Mouse (Mus musculus): ENCODE measurements around the gene Rpl3. TPM values are rescaled to one million over a fixed set of nuclear protein-coding genes. Genes with fewer than 3 reads are reported as not detected.
A peak's percentile ranks its signal among the peaks of the same experiment; 100 is the strongest.

Gene Rpl3
- polyA plus RNA-seq (2015; fragmentation: Nextera tagmentation; extraction: Ambion mirVana): 524 and 548 TPM in 2 replicates

DNA sequence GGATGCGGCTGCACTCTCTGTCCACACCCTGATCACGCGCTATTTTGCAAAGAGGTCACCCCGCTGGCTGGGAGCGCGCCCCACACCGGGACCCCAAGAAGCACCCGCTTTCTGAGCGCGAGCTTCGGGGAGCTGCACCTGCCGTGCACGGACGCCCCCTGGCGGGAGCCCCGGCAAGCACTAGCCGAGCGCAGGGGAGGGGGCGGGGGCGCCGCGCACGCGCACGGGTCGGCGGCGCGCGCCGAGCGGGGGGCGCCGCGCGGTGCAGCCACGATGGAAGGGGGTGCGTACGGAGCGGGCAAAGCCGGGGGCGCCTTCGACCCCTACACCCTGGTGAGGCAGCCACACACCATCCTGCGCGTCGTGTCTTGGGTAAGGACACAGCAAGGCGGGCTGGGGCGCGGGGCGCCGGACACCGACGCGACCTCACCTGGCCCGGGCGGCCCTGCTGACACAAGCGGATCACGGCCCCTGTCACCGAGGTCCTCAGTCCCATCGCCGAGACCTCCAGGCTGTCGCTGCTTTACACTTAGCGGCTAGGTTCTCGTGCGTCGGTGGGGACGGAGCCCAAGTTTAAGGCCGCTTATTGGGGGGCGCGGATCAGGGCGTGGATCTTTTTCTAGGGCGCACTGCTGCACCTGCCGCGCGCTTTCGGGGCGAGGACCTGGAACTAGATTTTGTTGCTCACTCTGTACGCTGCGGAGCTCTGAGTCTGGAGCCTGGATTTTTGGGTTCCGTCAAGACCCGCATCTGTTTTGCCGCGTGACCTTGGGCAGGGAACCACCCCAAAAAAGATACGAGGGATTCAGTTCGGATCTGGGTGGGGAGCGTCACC lies at the start of gene Rpl3, which contains the start of gene Syngr1:
TSS of gene Rpl3 (minus strand) at position 748 of the 835 bp plus-strand sequence.
TSS of gene Syngr1 (plus strand) at position 214 of the 835 bp plus-strand sequence.
- under 1% methylated on average over 83 of the region's 86 CpGs for WGBS
- peak within 1 kb of the TSS; percentile 74 for H3K27ac ChIP-seq (ENCODE audit: low read length)

DNA sequence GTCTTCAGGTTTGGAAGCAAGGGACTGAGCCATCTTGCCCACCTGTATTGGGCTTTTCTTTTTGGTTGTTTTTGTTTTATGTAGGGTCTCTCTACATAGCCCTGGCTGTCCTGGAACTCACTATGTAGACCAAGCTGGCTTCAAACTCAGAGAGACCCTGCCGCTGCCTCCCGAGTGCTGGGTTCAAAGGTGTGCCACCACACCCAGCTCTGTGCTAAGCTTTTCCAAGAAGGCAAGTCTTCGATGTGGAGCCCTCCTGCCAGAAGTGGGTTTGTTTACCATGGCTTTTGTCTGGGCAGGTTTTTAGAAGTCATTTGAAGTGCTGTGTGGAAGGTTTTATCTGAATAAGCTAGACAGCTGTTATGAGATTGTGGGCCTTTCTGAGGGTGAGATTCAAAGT lies 49.2 kb upstream of the Rpl3 start:
- Histone ChIP-seq H3K4me3 (ENCODE audit: low read depth, low read length) (no peak overlapping the region), H3K9ac (ENCODE audit: low read depth, low read length) (no peak overlapping the region), H3K9me3 (replicated peaks; ENCODE audit: control insufficient read depth, low read length, poor library complexity, severe bottlenecking) (no peaks in the 10 kb centered on the region), H3K27ac (ENCODE audit: low read length) (no peak overlapping the region), H3K27me3 (ENCODE audit: control insufficient read depth, insufficient read depth, low read depth, low read length) (no peaks in the 10 kb centered on the region), H3K36me3 (ENCODE audit: control insufficient read depth, insufficient read depth, low read length) (no peaks in the 10 kb centered on the region), H3K4me1 (ENCODE audit: control insufficient read depth, insufficient read depth, low read length) (no peaks in the 10 kb centered on the region), H3K4me2 (ENCODE audit: low read length) (no peak overlapping the region)
- WGBS: 97% methylated on average over 3 of the region's 3 CpGs
- ATAC-seq: no peak

More for the DNA sequence above, at the start of gene Rpl3, which contains the start of gene Syngr1:
- Histone ChIP-seq H3K27me3 (ENCODE audit: control insufficient read depth, insufficient read depth, low read depth, low read length) (no peaks in the 10 kb centered on the region; the same call in 1 of the 2 replicates), H3K36me3 (ENCODE audit: control insufficient read depth, insufficient read depth, low read length) (no peaks in the 10 kb centered on the region), H3K9me3 (replicated peaks; ENCODE audit: control insufficient read depth, low read length, poor library complexity, severe bottlenecking) (no peaks in the 10 kb centered on the region), H3K4me2 (ENCODE audit: low read length) (peak within 1 kb of the TSS; percentile 97), H3K4me3 (ENCODE audit: low read depth, low read length) (peak within 1 kb of the TSS; percentile 88), H3K4me1 (ENCODE audit: control insufficient read depth, insufficient read depth, low read length) (peaks cover 14% of the 10 kb centered on the region), H3K9ac (ENCODE audit: low read depth, low read length) (peak within 1 kb of the TSS; percentile 96)
- peak; percentile 75 for ATAC-seq

DNA sequence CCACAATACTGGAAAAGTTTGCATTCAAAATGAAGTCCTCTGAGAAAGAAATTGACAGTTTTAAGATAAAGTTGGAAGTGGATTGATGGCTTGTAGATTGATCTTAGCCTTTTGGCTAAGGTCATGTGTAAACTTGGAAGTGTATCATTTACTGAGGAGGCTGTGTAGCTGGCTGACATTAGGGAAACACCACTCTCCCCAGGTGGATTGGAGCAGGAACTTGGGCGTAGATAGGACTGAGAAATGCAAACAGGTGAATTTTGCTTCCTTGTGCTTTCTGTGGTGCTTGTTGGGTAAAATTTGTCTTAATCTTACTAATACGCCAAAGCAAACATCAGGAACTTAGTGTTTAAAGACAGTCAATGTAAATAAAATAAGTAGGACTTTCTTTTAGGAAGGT lies 48.6 kb upstream of the Rpl3 start:
- H3K9me3 ChIP-seq (replicated peaks; ENCODE audit: control insufficient read depth, low read length, poor library complexity, severe bottlenecking): no peaks in the 10 kb centered on the region
- no peak overlapping the region for H3K27ac ChIP-seq (ENCODE audit: low read length)
- H3K36me3 ChIP-seq (ENCODE audit: control insufficient read depth, insufficient read depth, low read length): no peaks in the 10 kb centered on the region
- H3K4me2 ChIP-seq (ENCODE audit: low read length): no peak overlapping the region
- no peak for ATAC-seq
- no peak overlapping the region for H3K9ac ChIP-seq (ENCODE audit: low read depth, low read length)
- H3K27me3 ChIP-seq (ENCODE audit: control insufficient read depth, insufficient read depth, low read depth, low read length): no peaks in the 10 kb centered on the region
- H3K4me3 ChIP-seq (ENCODE audit: low read depth, low read length): no peak overlapping the region
- WGBS: 95% methylated on average over 2 of the region's 2 CpGs
- H3K4me1 ChIP-seq (ENCODE audit: control insufficient read depth, insufficient read depth, low read length): peaks cover under 1% of the 10 kb centered on the region; the same call in 1 of the 2 replicates

DNA sequence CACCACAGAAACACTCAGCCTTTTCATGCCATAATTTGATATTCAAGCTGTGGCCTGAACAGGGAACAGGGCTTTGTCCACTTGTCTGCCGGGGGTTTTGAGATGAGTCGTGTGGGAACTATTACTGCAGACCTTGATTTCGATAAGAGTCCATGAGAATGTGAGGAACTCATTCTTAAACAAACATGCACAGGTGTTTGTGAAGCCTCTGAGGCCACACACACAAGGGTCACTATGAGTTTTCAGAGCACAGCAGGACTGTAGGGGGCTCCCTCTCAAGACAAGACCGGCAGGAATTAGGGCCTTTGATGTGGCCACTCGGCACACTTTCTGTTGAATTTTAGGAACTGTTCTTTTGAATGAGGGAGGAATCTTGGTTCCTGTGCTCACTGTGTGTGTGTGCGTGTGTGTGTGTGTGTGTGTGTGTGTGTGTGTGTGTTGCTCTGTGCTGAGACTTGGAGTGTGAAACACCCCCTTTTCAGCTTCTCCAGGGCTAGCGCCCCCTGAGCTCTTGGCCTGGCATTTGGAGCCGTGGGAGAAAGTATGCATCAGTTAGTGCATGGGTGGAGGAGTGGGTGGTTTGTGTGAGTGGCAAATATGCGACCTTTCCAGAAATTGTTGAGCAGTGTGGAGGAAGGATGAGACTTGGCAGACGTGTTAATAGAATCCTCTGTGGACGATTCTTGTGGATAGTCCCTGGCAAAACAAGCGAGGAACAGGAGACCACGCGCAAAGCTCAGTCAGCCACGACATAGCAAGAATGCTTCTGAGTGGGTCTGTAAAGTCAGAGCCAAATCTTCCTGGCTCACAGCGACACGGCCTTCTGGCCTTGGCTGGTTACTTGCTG lies 46.5 kb upstream of the Rpl3 start:
- no peak overlapping the region for H3K4me3 ChIP-seq (ENCODE audit: low read depth, low read length)
- WGBS: 64% methylated on average over 17 of the region's 17 CpGs
- no peaks in the 10 kb centered on the region for H3K27me3 ChIP-seq (ENCODE audit: control insufficient read depth, insufficient read depth, low read depth, low read length)
- no peak overlapping the region for H3K4me2 ChIP-seq (ENCODE audit: low read length)
- no peak overlapping the region for H3K9ac ChIP-seq (ENCODE audit: low read depth, low read length)
- 0 out of 2 replicates have a peak overlapping the region, but pooled peaks have one; percentile 11 for H3K27ac ChIP-seq (ENCODE audit: low read length)
- H3K4me1 ChIP-seq (ENCODE audit: control insufficient read depth, insufficient read depth, low read length): peaks cover 16% of the 10 kb centered on the region
- no peaks in the 10 kb centered on the region for H3K9me3 ChIP-seq (replicated peaks; ENCODE audit: control insufficient read depth, low read length, poor library complexity, severe bottlenecking)
- ATAC-seq: no peak
- H3K36me3 ChIP-seq (ENCODE audit: control insufficient read depth, insufficient read depth, low read length): no peaks in the 10 kb centered on the region

DNA sequence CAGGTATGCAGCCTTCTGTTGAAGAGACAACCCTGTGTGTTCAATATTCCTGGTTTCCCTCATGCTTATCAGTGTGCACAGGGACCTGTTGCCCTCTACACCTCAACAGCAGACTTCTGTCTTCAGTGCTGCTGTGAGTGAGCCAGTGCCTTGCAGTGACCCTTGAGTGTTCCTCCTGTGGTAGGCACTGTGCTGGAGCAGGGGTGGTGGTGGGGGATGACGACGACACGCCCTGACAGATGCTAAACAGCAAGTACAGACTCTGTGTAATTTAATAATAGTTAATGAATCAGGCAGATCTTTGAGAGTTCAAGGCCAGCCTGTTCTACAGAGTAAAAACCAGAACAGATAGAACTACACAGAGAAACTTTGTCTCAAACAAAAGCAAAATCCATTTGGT lies 45.0 kb upstream of the Rpl3 start:
- Histone ChIP-seq H3K4me3 (ENCODE audit: low read depth, low read length) (no peak overlapping the region), H3K9ac (ENCODE audit: low read depth, low read length) (no peak overlapping the region), H3K9me3 (replicated peaks; ENCODE audit: control insufficient read depth, low read length, poor library complexity, severe bottlenecking) (no peaks in the 10 kb centered on the region), H3K27me3 (ENCODE audit: control insufficient read depth, insufficient read depth, low read depth, low read length) (no peaks in the 10 kb centered on the region), H3K4me2 (ENCODE audit: low read length) (no peak overlapping the region), H3K4me1 (ENCODE audit: control insufficient read depth, insufficient read depth, low read length) (peaks cover 18% of the 10 kb centered on the region), H3K27ac (ENCODE audit: low read length) (no peak overlapping the region), H3K36me3 (ENCODE audit: control insufficient read depth, insufficient read depth, low read length) (no peaks in the 10 kb centered on the region)
- 98% methylated on average over 3 of the region's 3 CpGs for WGBS
- no peak for ATAC-seq

DNA sequence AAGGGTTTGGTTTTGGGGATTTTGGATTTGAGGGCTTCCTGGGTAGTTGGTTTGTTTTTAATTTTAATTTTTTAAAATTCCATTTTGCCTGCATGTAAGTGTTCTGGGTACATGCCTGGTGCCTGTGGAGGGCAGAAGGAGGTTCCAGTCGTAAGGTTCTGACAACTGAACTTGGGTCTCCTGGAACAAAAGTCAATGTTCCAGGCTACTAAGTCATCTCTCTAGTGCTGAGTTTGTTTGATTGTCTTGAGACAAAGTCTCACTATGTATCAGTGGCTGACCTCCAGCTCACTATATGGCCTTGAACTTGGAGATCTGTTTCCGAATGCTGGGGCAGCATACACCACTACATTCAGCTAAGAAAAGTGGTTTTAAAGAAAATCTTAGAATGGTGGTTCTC lies 43.8 kb upstream of the Rpl3 start:
- 96% methylated on average over 2 of the region's 2 CpGs for WGBS
- no peaks in the 10 kb centered on the region for H3K27me3 ChIP-seq (ENCODE audit: control insufficient read depth, insufficient read depth, low read depth, low read length)
- no peaks in the 10 kb centered on the region for H3K36me3 ChIP-seq (ENCODE audit: control insufficient read depth, insufficient read depth, low read length)
- H3K9me3 ChIP-seq (replicated peaks; ENCODE audit: control insufficient read depth, low read length, poor library complexity, severe bottlenecking): no peaks in the 10 kb centered on the region
- ATAC-seq: no peak
- H3K27ac ChIP-seq (ENCODE audit: low read length): no peak overlapping the region
- no peak overlapping the region for H3K4me3 ChIP-seq (ENCODE audit: low read depth, low read length)
- H3K4me1 ChIP-seq (ENCODE audit: control insufficient read depth, insufficient read depth, low read length): peaks cover 18% of the 10 kb centered on the region
- no peak overlapping the region for H3K9ac ChIP-seq (ENCODE audit: low read depth, low read length)
- H3K4me2 ChIP-seq (ENCODE audit: low read length): no peak overlapping the region

DNA sequence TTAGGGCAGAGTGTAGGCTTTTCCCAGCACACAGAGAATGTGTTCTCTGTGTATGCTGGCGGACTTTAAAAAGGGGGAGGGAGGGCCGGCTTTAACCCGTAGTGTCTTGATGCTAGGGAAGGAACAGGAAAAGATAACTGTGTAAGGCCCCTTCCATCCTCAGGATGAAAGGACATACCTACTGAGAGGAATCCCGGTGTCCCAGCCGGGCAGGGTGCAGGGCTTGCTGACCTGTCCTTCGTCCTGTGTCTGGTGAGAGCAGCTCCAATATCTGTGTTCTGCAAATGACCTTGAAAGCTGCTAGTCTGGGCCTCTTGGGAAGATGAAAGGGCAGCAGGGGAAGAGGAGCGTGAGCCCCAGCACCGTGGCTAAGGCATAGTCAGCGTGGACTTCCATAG lies 42.8 kb upstream of the Rpl3 start:
- ATAC-seq: no peak
- no peaks in the 10 kb centered on the region for H3K27me3 ChIP-seq (ENCODE audit: control insufficient read depth, insufficient read depth, low read depth, low read length)
- WGBS: 56% methylated on average over 9 of the region's 9 CpGs
- H3K36me3 ChIP-seq (ENCODE audit: control insufficient read depth, insufficient read depth, low read length): no peaks in the 10 kb centered on the region
- no peaks in the 10 kb centered on the region for H3K9me3 ChIP-seq (replicated peaks; ENCODE audit: control insufficient read depth, low read length, poor library complexity, severe bottlenecking)
- H3K4me2 ChIP-seq (ENCODE audit: low read length): peak overlapping the region; percentile 95
- H3K4me3 ChIP-seq (ENCODE audit: low read depth, low read length): no peak overlapping the region; the same call in 1 of the 2 replicates
- H3K27ac ChIP-seq (ENCODE audit: low read length): peak overlapping the region; percentile 97
- peak overlapping the region; percentile 82 for H3K9ac ChIP-seq (ENCODE audit: low read depth, low read length)
- H3K4me1 ChIP-seq (ENCODE audit: control insufficient read depth, insufficient read depth, low read length): peaks cover 18% of the 10 kb centered on the region

DNA sequence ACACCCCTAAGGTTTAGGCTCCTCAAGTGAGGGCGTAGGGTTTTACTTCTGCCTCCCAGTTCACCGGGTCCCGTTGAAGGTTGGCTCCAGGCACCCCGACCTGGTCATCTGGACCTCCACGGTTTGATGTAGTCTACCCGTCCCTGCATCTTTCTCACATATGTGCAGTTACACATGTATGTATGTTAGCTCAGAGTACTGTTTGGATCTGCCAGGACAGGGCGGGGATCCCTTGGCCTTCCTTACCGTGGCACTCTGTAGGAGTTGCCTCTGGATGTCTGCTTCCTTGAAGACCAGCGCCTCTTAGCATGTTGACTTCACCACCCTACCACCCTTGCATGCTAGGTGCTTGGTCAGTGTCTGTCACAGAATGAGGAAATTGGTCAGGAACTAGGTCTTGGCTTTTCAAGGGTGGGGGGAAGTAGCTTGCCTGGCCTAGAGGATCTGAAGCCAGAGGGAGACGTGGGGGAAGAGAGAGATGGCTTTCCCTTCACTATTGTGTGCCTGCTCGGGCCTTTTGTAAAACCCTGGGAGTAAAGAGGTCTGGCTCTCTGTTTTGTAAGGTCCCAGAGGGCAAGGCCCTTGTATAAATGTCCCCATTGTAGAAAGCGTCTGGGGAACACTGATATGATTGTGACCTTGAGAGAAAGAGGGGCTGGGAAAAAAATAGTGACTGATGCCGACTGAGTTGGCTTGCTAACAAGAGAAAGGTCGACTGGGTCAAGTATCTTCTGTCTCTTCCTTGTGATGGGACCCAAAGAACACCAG lies 42.2 kb upstream of the Rpl3 start:
- 0 out of 2 replicates have a peak, but pooled peaks have one; percentile 15 for ATAC-seq
- Histone ChIP-seq H3K4me1 (ENCODE audit: control insufficient read depth, insufficient read depth, low read length) (peaks cover 18% of the 10 kb centered on the region), H3K27ac (ENCODE audit: low read length) (peak overlapping the region; percentile 97), H3K9ac (ENCODE audit: low read depth, low read length) (peak overlapping the region; percentile 82), H3K36me3 (ENCODE audit: control insufficient read depth, insufficient read depth, low read length) (no peaks in the 10 kb centered on the region), H3K4me2 (ENCODE audit: low read length) (peak overlapping the region; percentile 95), H3K9me3 (replicated peaks; ENCODE audit: control insufficient read depth, low read length, poor library complexity, severe bottlenecking) (no peaks in the 10 kb centered on the region), H3K27me3 (ENCODE audit: control insufficient read depth, insufficient read depth, low read depth, low read length) (no peaks in the 10 kb centered on the region), H3K4me3 (ENCODE audit: low read depth, low read length) (peak overlapping the region; percentile 53)
- whole genome bisulfite sequencing: 8% methylated on average over 14 of the region's 14 CpGs
